Mouse (Mus musculus) Muller cell, postnatal 12 days (primary cell): ENCODE data around the gene Eif4e.
A peak's percentile ranks its signal among the peaks of the same experiment; 100 is the strongest.

Source experiments
- DNase-seq: peaks from one replicate; pipeline ENCODE4 v3.0.0-alpha.2; 2015; ENCODE audit errors: inconsistent ontology term

Gene Eif4e

DNA sequence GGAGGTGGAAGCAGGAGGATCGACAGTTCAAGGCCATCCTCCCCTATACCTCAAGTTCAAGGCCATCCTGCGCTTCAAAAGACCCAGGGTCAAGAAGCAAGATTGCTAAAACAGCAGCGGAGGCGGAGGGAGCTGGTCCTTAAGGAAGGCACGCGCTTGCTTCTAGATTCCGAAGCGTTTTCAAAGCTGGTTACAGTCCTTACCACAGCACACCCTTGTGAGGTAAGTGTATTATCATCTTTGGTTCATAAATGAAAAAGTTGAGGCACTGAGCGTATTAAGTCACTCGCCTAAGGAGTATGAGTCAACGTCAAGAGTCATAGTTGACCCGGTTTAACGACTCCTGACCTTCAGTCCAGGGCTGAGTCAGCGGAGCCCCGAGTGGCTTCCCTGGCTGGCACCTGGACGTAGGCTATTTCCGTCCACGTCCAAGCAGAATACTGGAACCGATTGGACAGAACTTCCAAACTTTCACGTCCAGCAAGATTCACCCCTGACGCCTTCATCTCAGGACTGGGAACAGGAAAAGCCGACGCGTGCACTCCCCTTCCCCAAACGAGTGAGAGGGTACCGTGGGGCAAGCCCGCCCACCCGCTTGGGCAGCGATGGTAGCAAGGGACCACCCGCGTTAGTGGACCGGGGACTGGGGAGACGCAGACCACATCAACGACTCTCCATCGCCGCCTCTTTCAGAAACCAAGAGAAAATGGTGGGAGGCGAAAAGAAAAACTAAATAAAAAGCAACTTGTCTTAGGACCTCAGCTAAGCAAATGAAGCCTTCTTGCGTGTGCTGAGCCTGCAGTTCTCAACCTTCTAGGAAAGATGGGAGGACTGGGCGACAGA, at the start of gene Eif4e:
Gene Eif4e, plus strand, starts transcription at position 107 of the 843 bp plus-strand sequence.
- DNase-seq: no peak

DNA sequence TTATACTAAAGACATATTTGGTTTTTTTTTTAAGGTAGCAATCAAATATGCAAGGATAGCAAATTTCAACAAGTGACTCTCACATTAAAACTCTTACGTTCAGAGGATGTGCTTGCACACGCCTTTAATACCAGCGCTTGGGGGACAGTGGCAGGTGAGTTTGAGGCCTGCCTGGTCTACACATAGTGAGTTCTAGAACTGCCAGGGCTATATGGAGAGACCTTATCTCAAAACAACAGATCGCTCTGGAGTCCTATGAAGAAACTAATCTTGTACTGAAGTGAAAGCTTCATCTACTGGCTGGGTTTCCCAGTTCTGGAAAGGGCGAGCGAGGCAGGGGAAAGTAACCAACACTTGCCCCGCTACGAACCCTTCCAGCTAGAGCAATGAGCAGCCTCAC, 46.5 kb upstream of the Eif4e start:
- no peak for DNase-seq

DNA sequence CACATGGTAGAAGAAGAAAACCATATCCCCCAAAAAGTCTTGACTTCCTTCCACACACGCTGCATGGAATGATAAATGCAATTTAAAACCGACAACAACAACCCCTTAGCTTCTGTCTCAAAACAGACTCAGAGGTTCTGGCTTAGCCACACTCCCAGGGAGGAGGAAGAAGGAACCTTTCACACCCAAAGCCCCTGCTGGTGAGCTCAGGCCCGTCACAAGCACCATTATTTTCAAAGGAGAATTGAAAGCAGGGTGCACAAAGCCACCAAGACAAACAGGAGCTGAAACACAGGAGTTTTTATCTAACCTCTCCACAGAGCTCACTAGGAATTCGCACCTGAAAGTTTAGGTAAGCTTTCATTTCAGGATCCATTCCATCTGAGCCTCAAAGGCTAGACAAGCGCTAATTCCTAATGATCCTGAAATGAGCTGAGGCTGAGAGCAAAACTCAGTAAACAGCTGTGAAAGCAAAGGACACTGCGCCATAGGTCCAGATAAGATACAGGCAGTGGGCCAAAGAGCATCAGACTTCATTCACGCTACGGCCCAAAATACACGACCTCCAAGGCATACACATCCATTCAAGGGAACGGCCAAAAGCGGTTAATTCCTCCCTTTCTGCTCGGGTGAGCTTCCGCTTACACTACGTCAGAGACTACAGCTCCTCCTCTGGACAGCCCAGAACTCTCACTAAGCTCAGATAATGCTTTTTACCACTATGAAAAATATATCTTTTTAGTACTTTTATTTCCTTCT, 44.3 kb upstream of the Eif4e start:
- DNase-seq: no peak

DNA sequence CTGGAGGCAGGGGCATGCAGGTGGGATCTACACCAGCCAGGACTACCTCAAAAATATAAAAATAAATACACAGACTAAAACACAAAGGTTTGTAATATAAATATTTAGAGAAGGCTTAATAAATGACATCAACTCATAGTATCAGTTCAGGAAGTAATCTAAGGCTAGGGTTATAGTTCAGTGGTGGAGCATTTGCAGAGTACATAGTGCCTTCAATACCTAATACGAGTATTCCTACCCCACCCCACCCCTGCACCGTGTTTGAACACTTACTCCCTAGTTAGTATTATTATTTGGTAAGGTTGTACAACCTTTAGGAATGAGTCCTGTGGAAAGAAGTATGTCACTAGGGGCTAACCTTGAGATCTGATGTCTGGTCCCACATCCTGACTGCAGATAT, 42.7 kb upstream of the Eif4e start:
- no peak for DNase-seq

DNA sequence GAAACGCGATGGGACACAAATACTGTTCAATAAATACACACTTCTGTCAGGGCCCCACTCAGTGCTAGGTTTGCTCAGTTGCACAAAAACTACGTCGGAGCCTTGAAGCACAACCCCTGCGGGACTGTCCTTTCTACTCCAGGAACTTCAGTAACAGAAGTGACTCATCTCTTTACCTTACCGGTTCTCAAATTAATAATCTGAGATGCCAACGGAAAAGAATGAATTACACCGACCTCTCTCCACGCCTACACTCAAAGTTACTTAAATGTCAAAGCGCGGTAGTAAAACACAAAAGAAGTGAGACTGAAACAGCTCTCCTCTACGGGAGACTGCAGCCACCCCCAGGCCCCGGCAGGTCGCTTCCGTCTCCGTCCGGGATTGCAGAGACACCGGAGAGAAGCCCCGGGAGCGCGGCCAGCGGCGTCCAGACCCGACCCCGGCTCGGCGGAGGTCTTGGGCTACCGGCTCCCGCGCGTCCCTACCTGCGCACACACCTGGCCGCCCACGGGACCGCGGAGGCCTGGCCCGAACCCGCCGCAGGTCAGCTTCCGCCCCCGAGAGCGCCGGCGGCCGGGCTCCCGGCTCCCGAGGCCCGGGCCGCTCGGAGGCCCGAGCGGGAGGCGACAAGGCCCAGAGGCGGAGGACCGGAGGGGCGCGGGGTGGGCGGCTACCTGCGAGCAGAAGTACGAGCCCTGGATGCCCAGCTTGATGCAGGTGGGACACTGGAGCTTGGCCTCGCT, 37.2 kb upstream of the Eif4e start:
- peak; percentile 39 for DNase-seq

DNA sequence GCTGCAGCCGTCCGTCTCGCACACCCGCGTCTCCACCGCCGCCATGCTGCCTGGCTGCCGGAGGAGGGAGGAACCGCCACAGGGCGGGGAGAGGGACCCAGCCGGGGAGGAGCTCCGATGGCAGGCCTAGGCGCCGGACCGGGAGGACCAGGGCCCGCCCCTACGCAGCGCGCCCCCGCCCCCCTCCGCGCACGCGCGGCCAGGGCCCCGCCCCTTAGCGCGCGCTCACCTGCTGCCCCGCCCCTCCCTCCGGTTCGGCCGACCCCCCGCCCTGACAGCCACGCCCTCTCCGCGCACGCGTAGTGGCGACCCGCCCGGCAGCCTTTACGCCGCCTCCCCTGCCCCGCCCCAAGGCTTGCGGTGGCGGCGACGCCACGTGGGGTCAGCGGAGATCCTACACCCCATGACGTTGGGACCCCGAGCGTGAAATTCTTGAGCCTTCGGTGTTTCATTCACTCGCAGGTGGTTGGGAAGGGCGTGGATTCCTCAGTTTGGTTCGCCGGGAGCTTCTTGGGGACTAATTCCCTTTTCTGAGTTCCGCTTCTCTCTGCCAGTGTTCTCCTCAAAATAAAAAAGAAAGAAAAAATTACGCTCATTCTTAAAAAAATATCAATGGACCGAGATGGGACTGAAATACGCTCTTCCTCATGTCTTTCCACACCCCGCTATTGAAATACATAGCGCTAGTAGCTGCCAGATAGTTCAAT, 36.5 kb upstream of the Eif4e start, which contains the start of gene Metap1:
Gene Metap1, minus strand, starts transcription at position 189 of the 707 bp plus-strand sequence.
- DNase-seq: peak; percentile 97

DNA sequence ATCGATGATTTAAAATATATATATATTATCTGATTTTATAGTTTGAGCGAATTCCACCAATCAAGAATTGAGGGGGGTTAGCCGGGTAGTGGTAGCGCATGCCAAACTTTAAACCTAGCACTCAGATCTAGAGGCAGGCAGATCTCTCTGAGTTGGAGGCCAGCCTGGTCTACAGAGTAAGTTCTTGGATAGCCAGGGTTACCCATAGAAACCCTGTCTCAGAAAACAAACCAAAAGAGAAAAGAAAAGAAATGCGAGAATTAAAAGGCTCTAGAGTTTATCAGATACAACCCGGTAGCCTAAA, 36.0 kb upstream of the Eif4e start:
- no peak for DNase-seq

DNA sequence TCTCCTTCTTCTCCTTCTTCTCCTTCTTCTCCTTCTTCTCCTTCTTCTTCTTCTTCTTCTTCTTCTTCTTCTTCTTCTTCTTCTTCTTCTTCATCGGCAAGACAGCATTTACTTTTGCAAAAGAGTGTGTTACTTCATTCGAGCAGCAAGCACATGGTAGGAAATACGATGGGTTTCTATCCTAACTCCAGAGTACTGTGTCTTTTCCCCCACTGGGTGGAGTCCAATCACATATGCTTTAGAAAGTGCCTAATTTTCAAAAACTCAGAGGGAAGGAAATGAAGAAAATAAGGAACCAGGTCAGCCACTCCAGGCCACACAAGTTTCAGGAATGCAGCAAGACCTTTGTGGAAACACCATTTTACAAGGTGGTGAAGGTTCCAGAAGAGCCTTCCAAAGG, 32.3 kb upstream of the Eif4e start:
- no peak for DNase-seq

DNA sequence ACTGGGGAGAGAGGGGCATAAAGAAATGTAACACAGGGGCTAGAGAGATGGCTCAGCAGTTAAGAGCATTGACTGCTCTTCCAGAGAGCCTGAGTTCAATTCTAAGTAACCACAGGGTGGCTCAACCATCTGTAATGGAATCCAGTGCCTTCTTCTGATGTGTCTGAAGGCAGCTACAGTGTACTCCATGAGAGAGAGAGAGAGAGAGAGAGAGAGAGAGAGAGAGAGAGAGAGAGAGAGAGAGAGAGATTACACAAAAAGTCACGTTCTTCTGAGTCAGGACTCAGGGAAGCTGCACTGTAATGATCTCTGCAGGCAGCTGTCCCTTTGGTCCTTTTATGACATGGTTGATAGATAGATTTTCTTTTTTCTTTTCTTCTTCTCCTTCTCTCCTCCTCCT, 31.4 kb upstream of the Eif4e start:
- DNase-seq: no peak

DNA sequence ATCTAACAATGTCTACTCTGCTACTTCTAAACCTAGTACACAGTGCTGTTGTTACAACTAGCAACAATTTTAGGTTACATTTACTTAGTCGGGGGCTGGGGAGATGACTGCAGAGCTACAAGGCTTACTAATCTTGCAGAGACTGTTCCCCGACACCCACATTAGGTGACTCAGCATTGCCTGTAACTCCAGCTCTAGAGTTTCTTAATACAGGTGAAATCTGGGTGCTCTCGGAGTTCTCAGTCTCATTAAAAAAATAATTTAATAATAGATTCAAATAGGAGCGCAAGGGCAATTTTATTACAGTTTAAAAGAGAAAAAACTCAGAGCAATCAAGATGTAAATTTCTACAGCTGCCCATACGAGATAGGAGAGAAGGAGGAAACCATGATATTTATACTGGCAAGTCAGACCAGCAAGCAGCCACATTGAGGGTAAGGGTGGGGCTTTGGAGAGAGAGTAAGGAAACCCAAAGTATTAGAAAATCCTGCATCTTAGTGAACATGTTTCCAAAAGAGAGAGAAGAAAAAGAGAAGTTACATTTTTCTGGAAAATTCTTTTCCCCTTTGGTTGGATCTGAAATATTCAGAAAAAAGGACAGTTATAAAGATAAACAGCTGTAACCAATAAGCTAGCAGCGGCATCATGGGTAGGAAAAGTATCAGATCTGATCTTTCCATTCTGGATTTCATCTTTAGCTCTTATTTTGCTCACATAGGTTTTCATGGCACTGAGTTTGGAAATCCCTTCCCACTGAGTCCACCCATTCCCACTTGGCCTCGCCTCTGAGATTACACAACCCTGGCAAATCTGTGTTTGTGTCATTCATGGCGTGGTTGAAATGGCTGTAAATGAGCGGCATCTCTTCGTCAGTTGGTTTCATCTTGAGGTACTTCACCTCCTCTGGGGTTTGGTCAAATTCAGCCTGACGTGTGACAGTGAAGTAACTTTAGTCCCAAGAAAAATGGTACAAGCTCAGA, 30.5 kb upstream of the Eif4e start:
- no peak for DNase-seq

DNA sequence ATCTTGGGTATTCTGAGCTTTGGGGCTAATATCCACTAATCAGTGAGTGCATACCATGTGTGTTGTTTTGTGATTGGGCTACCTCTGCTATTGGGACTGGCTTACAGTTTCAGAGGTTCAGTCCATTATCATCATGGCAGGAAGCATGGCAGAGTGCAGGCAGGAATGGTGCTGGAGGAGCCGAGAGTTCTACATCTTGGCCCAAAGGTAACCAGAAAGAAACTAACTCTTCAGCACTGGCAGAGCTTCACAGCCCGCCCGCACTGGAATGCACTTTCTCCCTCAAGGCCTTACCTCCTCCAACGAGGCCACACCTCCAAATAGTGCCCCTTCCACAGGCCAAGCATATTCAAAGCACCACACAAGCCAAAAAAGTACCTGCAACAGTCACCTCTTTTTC, 27.2 kb upstream of the Eif4e start:
- no peak for DNase-seq

DNA sequence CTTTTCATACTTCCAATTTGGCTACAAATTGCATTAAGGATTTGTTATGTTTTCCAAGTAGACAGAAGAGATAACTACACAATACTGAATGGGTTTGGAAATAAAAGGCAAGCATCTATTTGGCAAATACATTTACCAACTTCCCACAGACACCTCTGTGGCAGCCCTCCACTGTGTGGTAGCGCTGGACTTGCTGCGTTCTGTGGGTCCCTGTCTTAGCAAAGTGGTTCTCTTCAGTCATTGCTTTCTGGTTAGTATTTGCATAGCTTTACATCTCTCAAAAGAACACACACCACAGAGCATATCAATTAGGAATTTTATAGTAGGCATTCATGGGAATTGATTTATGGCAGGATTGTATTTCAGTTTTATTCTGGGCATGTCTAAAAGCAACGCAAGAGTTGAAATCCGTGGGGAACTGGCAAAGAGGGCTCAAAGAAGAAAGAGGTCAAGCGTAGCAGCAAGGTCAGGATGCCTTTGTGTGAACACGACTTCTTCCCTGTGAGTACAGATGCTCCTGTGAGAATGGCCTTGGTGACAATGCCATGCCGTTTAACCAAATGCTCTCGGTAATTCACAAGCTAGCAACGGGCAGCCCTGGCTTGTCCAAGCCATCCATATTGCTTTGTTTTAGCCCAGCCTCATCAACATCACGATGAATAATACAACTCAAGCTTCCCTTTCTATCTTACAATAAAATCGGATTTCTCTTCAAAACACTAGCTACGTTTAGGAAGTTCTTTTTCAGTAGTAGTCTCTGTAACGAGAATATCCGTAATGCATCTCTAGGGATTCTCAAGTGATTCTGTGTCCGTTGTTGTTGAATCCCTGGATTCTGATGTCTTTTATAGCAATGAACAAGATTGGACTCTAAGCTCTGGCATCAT, 25.9 kb upstream of the Eif4e start:
- no peak for DNase-seq

DNA sequence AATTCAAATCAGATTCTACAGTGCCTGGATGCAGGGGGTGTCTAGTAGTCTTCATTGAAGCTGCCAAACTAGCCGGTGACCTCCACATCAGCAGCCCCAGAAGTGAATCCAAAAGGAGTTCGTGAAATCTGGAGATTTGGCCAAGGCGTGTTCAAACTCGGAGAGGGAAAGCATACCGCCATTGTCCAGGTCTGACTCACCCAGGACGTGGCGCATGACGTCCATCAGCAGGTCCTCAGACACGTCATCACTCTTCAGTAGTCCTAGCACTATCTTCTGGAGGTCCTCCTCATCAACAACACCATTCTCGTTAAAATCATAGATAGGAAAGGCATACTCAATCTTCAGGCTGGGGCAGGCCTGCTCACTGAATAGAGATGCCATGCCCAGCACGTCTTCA, 22.2 kb upstream of the Eif4e start:
- no peak for DNase-seq

DNA sequence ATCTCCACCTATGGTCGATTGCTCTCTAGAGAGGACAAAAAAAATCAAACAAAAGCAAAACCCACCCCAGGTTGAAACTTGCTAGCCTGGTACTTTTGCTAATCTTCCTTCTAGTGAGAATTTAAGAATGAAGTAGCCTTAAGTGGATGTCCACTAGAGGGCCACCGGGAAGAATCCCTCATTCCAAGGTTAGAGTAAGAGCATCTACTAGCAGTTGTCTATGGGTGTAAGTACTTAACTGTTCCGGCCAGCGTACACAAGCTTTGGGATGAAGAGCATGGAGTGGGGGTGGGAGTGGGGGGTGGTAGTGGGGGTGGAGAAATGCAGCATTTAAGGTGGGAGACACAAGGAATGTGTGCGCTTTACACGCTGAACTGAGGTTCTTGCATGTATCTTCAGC, 19.2 kb upstream of the Eif4e start:
- no peak for DNase-seq

DNA sequence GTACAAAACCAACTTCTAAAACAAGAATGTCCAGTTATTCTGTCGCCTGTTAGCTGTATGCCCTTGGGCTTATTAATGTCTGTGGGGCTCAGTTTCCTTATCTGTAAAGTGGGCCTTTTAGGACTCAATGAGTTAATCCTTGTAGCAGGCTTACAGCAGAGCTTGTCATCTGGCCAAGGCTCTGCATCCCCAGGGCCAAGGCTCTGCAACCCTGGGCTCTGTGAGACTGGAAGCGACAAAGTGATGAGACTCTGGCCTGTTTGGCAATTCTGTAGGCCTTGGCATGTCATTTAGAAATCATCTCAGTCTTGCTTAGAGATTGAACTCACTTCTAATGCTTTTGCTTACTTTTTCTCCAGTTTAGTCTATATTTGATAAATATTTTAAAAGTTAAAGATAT, 16.4 kb upstream of the Eif4e start:
- DNase-seq: no peak

DNA sequence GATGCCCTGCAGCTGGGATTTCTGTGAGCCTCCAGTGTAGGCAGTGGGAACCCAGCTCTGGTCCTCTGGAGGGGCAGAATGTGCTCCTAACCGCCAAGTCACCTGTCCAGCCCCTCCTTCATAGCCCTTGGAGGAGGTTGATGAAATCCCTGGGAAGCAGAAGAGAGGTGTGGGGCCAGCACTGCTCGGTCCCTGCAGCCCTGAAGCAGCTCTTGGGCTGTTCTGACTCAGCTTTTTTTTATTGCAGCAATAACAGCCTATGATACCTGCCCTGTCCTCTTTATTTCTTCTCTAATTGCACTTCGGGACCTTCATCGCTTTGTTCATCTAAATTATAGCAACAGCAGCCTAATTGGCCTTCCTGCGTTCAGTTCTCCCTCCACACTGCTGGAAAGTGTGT, 15.5 kb upstream of the Eif4e start:
- DNase-seq: no peak

DNA sequence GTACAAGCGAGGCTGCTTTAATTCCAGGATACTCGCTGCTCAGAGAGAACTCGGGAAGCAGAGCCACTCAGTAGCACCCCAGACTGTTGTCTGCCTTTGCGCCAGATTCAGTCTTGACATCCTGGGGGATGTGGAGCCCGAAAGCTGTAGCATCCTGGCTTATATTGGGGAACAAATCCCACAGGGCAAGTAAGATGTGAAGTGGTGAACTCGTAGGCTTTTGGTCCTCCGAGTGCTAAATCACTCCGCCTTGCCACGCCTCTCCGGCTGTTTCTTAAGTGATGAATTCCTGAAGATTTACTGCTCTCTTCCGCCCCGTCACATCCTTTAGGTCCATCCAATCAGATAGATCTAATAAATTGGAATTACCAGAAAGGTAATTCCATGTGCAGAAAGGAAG, 12.7 kb upstream of the Eif4e start:
- DNase-seq: no peak

DNA sequence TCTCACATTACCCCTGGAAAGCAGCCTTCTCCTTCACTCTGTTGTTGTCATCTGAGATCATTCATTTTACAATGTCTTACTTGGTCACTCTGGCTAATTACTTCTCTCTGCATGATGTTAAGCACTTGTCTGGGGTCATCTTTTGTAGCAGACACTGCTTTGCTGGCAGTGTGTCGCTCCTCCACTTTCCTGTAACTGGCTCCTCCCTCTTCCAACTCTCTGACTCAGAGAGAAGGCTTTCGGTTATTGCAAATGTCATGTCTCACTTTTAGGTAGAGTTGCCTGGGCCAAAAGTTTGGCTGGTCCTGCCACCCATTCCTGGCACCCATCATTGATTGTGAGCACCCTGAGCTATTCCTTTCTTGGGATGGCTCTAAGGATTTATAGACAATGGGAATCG, 11.2 kb upstream of the Eif4e start:
- no peak for DNase-seq

DNA sequence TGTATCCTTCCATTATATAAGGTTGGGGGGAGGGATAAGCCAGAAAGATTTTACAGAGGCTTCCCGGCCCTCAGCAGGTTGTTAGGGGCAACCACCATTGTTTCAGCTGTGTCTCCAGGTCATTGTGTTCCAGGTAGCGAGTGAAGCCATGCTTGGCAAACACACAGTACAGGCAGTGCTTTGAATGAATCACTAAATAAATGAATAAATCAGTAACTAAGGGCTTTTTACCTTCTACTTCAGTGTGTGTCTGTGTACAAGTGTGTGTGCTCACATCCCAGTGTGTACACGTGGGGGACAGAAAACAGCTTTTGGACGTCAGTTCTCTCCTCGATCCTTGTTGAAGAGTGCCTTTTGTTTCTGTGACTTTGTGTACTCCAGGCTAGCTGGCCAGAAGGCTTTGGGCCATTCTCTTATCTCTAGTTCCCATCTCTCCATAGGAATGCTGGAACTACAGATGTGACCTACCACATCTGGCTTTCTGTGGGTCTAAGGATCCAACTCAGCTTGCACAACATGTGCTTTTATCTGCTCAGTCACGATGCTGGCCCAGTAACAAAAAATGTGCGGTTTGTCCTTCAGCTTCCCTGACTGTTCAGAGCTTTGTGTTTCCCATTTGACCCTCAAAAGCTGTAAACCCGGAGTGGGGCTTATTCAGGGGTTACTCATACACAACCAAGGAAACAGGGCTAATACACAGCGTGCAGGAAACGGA, 10.2 kb upstream of the Eif4e start:
- peak; percentile 60 for DNase-seq
